Mouse (Mus musculus) Muller cell, postnatal 12 days (primary cell): ENCODE data around the gene Inafm1.
A peak's percentile ranks its signal among the peaks of the same experiment; 100 is the strongest.
"Not testable (repeated sequence)": the region's sequence is repeated elsewhere in the genome, so short reads cannot be mapped to it uniquely, and the experiment has no call there.

Experiments
- DNase-seq: peaks from one replicate; pipeline ENCODE4 v3.0.0-alpha.2; 2015; ENCODE audit errors: inconsistent ontology term

Gene Inafm1

GRCm38 (mm10) chr7:16297616-16298015 is 24.2 kb upstream of the Inafm1 start:
- DNase-seq, result no peak

DNA sequence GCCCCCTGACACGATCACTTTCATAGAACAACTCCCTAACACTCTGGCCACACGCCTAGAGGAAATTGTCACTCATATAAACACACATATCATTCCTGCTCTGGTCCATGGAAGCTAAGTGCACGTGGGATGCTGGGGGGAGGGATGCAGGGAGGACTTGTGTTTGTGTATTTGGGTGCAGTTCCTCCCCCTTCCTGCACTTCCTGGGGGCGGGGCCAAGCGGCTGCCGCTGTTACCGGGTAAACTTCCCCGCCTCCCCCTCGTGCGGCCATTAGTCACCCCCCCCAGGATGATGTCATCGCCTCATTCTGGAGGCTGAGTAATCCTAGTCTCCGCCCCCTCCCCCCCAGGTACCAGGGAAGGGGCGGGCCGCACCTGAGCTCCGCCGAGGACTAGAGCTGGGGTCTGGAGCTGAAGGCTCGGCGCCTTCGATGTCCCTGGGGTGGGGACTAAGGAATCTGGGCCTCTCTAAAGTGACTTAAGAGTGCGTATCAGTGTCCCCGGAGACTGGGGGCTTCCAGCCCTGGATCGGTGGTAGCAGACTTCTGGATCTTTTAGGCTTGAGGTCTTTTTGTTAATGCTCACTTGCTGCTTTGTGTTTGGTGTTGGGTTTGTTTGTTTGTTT is 23.5 kb upstream of the Inafm1 start:
- DNase-seq, result peak; percentile 97

DNA sequence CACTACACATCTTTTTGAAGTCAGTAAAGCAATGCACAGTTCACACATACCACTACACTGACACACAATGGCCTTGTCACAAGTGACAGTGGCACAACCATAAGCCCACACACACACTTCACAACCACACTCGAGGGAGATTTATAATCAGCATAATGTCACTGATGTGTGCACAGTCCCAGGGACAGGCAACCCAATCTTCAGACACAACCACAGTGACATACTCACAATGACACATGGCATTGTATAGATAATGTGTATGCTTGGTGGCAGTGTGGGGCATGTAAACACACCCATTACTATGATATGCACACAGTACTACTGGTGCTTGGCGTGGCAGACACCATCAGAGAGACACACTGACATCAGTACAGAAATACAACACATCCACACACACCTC is 22.7 kb upstream of the Inafm1 start:
- DNase-seq, result no peak

- DNase-seq, result peak; percentile 94
Observed at GRCm38 (mm10) chr7:16295321-16295900, 22.0 kb upstream of the Inafm1 start.

DNA sequence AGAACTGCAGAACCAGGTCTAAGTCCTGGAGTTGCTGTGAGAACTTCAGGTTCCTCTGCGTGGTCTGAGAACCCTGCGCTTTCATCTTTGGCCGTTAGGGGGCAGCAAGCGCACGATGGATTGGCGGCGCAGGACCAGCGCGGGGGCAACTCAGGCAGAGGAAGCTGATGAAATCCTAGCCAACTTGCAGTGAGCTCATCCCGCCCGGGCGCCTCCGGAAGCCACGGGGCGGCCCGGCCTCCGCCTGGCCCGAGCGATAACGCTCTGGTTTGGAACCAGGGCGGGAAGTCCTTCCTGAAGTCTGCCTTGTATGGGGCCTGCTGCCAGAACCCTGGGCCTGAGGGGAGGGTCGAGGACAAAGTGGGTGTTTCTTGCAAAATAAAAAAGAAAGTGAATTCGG is 21.4 kb upstream of the Inafm1 start:
- peak; percentile 97 for DNase-seq

DNA sequence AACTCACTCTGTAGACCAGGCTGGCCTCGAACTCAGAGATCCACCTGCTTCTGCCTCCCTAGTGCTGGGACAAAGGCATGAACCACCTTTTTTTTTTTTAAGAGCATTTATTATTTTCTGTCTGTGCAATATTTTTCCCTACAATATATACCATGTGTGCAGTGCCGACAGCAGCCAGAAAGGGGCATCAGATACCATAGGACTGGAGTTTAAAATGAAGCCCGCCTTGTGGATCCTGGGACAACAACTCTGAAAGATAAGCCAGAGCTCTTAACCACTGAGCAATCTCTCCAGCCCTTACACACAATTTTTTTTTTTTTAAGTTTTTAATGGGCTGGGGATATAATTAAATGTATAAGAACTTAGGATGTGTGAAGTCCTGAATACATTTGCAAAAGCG is 20.9 kb upstream of the Inafm1 start:
- peak; percentile 60 for DNase-seq

DNA sequence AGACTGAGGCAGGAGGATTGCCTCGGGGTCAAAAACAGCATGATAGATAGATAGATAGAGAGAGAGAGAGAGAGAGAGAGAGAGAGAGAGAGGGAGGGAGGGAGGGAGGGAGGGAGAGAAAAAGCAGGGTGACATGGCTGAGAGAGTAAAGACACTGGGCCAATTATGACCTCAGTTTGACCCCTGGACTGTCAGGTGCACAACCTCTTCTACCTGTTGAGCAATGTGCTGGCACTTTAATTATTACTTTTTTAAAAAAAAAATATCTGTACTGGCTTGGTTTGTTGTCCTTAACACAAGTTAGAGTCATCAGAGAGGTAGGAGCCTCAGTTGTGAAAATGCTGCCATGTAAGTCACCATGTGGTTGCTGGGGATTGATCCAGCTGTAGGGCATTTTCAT is 14.4 kb upstream of the Inafm1 start:
- no peak for DNase-seq

DNA sequence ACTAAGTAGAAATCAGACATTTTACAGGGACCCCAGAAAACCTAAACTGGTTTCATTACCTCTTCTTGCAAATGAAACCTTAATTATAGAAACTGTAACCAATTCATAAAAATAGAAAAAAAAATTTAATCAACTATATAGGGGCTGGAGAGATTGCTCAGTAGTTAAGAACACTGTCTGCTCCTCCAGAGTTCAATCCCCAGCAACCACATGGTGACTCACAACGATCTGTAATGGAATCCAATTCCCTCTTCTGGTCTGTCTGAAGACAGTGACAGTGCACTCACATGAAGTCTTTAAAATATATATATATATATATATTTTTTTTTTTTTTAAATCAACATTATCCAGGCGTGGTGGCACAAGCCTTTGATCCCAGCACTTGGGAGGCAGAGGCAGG is 13.6 kb upstream of the Inafm1 start:
- DNase-seq, result no peak

DNA sequence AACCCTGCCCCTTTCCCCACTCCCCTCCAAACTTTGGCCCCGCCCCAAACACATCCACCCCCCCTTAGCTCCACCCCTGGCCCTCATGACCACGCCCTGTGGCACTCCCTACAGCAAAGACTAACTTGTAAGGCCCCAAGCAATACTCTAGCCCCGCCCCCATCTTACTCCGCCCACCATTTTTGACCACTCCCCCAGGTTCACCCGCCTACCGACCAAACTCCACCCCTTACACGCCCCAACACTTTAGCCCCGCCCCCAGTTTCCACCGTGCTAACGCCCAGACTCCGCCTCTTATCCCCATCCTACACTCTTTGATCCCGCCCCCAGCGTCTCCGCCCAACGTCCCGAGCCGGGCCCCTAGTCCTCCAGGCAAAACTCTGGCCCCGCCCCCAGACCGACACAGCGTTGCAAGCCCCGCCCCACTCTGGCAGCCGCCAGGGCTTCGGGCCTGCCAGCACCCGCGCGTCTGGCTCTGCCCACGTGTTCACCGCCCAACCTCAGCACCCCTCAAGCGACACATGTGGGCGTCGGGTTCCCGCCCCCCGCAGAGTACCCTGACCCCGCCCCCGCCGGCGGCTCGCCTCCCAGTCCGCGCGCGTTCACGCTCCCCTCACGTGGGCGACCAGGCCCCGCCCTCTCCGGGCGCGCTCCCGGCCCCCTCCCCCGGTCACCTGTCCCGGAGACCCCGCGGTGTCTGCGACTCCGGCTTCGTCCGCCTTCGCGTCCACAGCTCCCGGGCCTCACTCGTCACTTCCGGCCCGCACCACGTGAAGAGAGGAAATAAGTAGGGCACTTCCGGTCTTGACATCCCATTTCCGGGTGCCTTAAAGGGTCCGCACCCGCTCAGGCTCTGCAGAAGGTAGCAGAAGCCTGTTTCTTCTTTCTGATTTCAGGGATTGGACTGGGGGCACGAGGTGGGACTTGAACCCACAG is 12.9 kb upstream of the Inafm1 start, which contains the start of gene Ccdc9:
Ccdc9 (minus strand) TSS at position 770 of the 936 bp plus-strand sequence.
- DNase-seq, result peak; percentile 100

- DNase-seq, result peak; percentile 84
Observed at GRCm38 (mm10) chr7:16285450-16286025, 12.1 kb upstream of the Inafm1 start.

DNA sequence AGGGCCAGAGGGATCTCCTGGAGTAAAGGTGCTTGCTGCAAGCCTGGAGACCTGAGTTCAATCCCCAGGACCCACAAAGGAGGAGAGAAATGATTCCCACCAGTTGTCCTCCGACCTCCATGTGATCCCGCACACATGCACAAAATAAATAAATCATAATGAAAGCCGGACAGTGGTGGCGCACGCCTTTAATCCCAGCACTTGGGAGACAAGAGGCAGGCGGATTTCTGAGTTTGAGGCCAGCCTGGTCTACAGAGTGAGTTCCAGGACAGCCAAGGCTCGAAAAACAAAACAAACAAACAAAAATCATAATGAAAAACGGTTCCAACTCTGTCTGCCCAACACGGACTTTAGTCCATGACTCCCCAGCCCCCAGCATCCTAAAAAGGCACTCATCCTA is 11.5 kb upstream of the Inafm1 start:
- no peak for DNase-seq

DNA sequence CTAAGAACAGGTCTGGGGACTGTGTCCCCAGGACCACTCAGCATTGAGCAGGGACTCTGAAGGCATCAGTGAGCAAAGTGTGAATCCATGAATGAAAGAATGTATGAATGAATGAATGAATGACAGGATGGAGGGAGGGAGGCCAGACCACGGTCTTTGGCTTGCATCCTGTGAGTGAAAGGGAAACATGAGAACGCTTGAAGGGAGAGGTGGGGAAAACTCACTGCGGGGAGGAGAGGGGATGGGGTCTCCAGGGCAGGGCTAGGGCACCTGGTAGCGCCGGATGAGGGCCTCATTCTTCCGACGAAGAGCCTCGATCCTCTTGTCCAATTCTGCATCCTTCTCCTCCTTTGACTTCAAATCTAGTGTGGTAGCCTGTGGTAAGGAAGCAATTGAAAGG is 10.6 kb upstream of the Inafm1 start:
- no peak for DNase-seq

DNA sequence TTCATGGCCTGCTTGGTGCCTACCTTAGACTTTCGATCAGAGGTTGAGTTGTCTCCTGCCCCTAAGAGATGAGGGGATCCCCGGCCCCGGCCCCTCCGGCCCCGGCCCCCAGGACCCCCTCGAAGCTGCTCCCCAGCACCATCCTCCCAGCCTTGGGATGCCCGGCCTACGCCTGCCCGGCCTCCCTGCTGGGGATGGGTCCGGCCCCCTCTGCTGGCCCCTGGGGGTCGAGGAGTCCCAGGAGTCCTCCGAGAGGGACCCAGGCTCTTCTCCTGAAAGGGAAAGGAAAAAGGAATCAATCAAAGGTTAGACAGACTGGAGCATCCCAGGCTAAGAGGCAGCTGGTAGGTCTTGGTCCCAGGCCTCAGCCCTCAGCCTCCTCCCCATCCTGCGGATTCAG is 8.9 kb upstream of the Inafm1 start:
- DNase-seq, result no peak

GRCm38 (mm10) chr7:16280721-16281120 is 7.3 kb upstream of the Inafm1 start:
- DNase-seq, result no peak

DNA sequence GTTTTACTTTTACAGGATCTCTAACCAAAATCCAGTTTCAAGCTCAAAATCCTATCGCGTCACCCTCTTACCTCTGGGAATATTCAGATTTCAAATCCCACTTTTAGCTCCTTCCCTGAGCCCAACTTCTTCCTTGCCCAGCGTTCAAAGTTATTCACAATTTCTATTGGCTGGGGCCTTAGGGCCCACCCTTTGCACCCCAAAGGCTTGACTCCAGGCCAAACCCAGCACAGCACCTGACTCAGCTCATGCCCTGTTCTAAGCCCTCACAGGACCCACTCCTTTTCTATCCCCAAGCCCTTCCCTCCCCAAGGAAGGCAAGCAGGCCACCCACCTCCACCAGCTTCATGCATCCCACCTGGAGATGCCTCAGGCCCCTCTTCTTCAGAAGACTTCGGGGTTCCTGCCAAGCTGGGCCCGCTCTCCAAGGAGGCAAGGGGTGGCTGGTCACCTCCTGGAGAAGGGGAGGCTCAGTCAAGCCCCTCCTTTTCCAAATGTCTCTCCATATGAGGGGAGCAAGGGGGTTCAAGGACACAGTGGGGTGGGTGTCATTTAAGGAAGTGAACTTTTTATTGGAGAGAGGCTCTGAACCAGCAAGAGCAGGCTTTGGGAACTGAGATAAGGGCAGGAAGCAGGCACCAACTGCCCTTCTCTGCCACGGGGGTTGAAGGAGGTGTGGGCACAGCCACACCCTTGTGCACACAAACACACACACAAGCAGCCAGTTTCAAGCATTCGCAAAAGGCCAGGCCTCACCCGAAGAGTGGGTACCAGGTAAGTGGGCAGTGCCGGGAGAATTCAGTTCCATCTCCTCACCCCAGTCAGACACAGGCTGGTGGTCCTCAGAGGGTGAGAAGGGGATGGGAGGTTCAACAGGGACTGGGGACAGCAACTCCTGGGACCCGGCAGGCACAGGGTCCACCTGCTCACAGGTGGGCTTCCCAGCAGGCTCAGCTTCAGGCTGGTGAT is 1.8 kb upstream of the Inafm1 start:
- no peak for DNase-seq

GRCm38 (mm10) chr7:16273766-16274140 is 336 bp upstream of the Inafm1 start:
- DNase-seq, result no peak

GRCm38 (mm10) chr7:16272681-16273080 is 736 bp downstream of the Inafm1 start:
- DNase-seq, result peak; percentile 86

- no peak for DNase-seq
Observed at GRCm38 (mm10) chr7:16271139-16271538, 2.3 kb downstream of the Inafm1 start.

- DNase-seq, result not testable (repeated sequence)
Observed at GRCm38 (mm10) chr7:16266593-16266992, 6.8 kb downstream of the Inafm1 start.

DNA sequence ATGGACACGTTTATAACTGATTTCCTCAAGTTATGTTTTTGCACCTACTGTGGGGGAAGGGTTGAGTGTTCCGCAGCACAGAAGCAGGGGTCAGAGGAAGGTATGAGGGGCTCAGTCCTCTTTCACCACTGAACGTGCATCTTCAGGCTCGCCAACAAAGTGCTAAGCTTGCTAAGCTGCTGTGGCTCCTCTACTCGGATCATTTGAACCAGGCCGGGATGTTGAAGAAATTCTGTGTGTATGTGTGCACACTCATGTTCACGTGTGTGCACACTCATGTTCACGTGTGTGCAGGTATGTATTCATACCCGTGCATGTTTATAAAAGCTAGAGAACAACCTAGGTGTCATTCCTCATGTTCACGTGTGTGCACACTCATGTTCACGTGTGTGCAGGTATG is 7.6 kb downstream of the Inafm1 start:
- no peak for DNase-seq

DNA sequence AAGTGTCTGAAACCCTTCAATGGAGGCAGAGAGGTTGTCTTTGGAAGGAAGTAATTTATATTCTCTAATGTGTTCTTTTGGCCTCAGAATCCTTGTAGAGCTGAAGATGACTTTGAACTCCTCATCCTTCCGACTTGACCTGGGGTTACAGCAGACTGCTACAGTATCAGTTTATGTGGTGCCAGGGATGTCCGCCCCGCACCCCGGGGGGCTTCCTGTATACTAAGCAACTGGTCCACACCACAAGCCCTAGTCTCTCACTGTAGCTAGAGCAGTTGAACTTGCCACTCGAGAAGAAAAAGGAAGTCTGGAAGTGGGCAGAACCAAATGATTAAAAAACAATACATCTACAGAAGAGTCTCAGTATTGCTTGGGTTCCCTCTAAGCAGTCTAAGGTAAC is 9.6 kb downstream of the Inafm1 start:
- DNase-seq, result no peak
